Mouse (Mus musculus) layer of hippocampus, adult 9-10 months (tissue): ENCODE results near the gene Rbms3.

Source experiments
- DNase-seq: peaks from one replicate; pipeline ENCODE4 v3.0.0; 2022; ENCODE audit warnings: low spot score

Rbms3 gene

GRCm38 (mm10) chr9:116748857-116749584, 880.7 kb downstream of the Rbms3 start:
- no peak for DNase-seq

DNA sequence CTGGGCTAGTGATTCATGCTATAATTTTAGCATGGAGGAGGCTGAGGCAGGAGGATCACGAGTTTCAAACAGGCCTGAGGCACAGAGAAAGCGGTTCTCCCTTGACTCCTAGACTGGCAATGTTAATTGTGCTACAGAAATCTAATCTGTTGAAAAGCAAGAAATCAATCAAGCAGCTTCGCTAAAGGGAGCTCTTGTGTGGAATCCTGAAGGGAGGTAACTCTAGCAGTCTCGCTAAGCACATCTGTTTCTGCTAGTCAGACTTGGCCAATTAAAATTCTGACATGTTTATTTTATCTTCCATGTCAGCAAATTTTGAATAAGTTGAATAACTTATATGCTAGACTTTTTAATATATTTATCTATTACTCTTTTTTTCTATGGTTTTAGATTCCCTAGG, 881.4 kb downstream of the Rbms3 start:
- DNase-seq = no peak

- DNase-seq = no peak
These were observed 882.8 kb downstream of the Rbms3 start for GRCm38 (mm10) chr9:116746871-116747270.

DNA sequence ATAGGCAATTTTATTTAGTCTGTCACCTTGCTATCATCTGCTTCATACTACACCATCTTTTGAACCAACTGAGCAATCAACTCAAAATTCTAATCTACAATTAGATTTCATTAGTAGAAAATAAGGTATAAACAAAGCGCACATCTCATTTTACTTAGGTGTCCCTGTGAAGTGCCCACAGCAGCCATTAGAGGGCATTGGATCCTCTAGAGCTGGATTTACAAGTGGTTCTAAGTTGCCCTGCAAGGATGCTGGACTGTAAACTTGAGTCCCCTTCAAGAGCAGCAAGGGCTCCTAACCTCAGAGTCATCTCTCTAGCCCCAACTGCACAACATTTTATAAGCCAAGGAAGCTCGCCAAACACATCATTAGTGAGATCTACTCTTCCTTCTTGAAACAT, 891.9 kb downstream of the Rbms3 start:
- no peak for DNase-seq

DNA sequence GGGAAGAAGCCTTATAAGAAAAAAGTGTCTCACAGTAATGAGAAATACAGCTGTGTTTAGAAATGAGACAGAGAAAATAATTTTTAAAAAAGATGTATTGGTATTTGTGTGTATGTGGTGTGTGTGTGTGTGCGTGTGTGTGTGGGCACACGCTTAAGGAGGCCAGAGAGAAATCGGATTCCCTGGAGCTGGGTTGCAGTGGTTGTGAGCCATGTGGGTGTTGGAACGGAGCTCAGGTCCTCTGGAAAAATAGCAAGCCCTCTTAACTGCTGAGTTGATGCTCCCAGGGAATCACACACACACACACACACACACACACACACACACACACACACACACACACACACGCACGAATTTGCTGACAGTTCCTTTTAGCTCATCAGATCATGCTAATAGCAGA, 900.5 kb downstream of the Rbms3 start:
- no peak for DNase-seq

DNA sequence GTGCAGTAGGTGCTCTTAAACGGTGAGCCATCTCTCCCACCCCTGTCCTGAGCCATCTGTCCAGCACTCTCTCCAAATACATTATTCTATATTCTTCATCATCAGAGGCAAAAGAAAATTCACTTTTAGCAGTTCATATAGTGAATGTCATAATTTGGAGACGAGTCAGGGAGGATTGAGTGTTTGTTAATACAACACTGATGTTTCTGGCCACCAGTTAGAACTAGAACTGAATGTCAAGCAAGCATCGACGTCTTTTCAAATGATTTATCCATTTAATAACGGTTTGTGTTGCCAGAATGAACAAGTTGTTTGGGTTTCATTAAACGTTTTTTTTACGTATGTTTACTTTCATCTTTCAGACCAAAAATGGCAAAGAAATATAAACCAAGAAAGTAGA, 901.1 kb downstream of the Rbms3 start:
- no peak for DNase-seq

DNA sequence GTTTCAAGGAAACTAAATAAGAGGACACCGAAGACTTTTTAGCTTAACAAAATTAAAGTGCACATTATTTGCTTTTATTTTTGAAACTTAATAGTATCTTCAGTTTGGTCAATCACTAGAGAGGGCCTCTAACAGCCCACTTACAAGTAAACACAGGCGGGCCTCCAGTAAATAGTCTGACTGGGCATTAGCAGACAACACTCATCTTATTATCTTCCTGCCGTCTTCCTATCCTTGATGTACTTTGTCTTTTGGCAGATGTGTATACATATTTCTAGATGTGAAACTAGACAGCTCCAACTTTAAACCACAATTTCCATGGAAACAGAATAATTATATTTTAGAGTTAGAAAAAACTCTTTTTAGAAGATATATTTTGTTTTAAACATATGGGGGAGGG, 901.6 kb downstream of the Rbms3 start:
- no peak for DNase-seq

DNA sequence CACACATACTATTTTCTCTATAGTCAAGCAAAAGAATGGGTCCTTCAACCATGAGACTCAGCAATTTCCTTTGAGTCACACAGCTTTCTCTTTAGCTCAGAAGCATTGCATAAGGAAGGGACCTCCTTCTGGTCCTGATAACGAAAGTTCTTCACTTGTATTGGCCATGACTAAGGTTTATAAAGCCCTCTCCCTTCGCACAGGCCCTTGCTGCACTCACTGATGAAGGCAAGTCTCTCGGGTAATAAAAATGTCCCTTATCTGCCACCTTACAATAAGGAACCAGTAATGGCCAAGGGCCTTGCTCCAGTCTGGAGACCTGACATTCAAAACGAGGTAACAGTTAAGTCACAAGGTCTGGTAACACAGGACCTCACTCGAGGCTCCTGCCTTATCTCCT, 905.1 kb downstream of the Rbms3 start:
- no peak for DNase-seq

DNA sequence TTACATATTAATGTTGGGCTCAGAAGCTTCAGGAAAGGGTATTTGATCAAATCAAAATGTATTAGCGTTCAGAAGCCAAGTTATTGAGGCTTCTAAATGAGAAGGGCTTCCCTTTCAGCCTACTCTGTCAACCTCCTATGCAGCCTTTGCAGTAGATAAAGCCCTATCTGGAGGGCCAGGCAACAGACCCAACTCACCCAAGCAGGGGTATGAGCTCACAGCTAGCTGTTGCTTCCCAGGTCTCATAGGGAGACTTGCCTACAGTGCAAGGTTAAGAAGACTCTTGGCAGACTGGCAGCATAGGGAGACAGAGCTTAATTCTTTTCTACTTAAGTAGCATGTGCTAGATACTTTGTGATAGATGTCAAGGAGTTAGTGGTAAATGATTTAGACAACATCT, 926.6 kb downstream of the Rbms3 start:
- no peak for DNase-seq

- DNase-seq = no peak
These were observed 927.1 kb downstream of the Rbms3 start for GRCm38 (mm10) chr9:116702611-116703010.

- DNase-seq = no peak
These were observed 928.1 kb downstream of the Rbms3 start for GRCm38 (mm10) chr9:116701511-116702179.

DNA sequence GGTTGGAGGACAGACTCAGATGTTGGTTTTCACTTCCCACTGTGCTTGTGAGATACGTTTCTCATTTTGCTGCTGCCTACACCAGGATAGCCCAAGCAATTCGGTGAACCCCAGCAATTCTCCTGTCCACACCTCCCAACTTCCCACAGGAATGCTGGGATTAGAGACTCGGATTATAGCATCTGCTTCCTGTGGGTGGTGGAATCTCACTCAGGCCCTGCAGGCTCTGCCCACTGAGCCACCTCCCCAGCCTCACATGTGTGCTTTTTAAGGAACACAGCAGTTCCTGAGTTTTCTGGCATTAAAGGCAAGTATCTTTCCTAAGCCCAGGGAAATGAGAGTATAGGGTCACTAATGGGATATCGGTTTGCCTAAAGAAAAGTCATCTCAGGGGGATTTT, 941.1 kb downstream of the Rbms3 start:
- no peak for DNase-seq

GRCm38 (mm10) chr9:116677142-116677541, 952.6 kb downstream of the Rbms3 start:
- DNase-seq = no peak

GRCm38 (mm10) chr9:116676445-116676844, 953.3 kb downstream of the Rbms3 start:
- peak; percentile 5 for DNase-seq

- DNase-seq = no peak
These were observed 955.5 kb downstream of the Rbms3 start for GRCm38 (mm10) chr9:116674191-116674590.

DNA sequence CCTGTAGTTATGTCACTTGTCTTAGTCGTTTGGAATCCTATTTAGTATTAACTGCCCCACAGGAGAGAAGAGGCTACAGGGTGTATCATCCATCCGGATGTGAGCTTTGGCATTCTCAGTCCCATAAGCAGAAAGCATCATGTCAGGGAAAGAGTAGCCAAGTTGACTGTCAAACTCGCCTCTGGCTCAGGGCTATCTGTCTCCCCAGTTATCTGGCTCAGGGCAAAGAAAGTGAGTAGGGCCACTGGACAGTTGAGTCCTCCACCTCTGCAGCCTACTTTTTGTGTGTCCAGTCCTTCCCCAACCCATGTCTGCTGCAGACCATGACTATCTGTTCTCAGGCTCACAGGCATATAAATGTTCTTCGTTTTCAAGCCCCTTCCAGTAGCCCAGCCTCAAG, 968.7 kb downstream of the Rbms3 start:
- no peak for DNase-seq

DNA sequence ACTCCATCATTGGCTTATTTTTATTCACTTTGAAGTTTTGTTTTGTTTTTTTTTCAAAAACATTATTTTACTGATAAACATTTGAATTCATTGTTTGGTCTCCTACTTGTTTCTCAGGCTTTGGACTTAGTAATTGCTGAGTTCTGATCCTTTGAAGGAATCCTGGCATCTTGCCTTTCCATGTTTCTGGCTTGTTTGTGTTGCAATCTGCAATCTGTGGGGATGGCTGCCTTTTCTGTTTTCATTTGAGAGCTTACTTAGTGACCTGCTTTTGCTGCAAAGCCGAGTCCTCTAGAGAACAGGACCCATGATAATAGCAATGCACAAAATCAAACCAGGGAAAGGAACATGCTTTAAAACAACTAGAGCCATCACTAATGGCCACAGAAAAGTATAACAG, 969.8 kb downstream of the Rbms3 start:
- DNase-seq = no peak

DNA sequence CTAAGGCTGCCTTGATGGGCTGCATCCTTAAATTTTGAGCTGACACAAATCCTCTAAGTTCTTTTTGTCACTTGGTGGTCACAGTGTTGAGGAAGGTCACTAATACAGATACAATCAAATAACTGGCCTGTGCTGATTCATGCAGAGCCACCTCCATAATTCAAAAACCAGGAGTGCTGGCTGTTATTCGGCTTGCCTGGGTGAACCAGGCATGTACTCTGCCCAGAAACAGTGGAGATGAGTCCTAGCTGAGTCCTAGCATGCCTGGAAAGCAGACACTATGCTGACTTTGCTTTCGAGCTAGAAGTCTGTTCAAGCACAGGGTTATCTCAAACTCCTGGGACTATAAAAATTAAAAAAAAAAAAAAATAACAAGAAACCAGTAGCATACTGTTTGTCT, 972.6 kb downstream of the Rbms3 start:
- DNase-seq = no peak

GRCm38 (mm10) chr9:116651414-116651813, 978.3 kb downstream of the Rbms3 start:
- DNase-seq = no peak

DNA sequence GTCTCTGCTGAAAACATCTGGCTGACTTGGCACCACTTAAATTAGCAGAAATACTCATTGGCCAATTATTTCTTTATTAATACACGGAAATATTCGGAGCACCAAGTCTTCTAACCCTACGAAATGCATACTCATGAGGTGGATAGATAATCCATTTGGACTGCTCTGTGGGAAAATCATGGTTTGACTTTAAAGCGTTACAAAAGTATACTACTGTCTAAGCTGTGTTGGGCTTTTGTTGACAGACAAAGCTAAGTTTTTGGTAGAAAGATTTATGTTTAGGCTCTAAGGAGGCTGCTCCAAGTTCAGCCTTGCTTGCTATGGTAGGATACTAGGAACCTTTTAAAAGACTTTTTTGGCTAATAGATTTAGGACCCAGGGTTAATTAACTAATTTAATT, 979.8 kb downstream of the Rbms3 start:
- DNase-seq = no peak

DNA sequence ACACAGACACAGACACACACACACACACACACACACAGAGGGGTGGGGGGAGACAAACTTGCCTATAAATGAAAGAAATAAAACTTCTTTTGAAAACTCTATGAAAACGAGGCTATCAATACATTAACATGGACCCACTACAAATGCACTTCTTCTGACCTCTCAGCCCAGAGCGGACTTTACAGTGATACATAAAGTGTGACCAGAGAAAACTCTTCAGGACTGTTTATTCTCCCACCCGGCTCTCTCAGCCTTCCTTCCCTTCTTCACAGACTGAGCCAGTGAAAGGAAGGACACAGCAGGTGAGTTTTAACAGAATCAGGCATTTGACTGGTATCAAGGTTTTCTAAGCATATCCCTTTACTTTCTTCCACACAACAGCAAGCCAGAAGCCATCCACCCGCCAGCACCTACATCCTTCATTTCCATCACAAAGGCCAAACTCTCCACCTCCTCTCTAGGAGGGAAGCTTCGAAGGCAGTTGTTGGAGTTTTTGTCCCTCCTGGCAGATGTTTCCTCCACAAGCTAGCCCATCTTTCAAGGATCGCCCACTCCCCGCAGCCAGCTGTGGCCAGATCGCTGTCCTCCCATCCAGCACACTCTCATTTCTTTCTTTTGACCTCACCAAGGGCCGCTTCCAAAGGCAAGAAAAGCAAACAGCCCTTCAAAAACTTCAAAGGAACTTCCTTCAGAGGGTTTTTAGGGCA, 980.5 kb downstream of the Rbms3 start:
- no peak for DNase-seq

GRCm38 (mm10) chr9:116644616-116645015, 985.1 kb downstream of the Rbms3 start:
- DNase-seq = no peak

DNA sequence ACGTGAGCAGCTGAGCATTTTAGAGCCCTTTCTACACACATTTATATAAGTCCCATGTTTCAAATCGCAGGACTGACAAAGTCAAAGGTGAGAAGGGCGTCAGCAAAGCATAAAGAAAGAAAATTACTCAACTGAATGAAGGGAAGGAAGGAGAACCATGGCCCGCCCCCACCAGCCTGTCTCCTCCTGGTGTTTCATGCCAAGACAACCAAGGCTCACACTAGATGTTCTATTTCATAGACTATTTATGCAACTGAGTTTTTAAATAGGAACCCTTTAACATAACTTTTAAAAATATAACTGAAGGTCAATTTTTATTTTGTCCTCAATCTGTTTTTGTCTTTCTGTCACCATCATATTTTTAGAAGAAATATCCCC, 989.4 kb downstream of the Rbms3 start:
- no peak for DNase-seq
